Mouse (Mus musculus) naive thymus-derived CD4-positive, alpha-beta T cell, adult 2 months (primary cell): ENCODE measurements at regions not wholly inside any gene's neighbourhood (a gene's known extent, or its start where the extent isn't known, plus 50 kb on each side); places are given as distances from the start of the nearest gene placed in this dataset.

ENCODE experiments used
- DNase-seq: peaks from one replicate; pipeline ENCODE4 v3.0.0-alpha.2; 2011; ENCODE audit warnings: low read depth

- no peak for DNase-seq
These were observed 120.3 kb downstream of the Gsdmc2 start for GRCm38 (mm10) chr15:63724543-63725186.

GRCm38 (mm10) chr15:63722991-63723390, 122.0 kb downstream of the Gsdmc2 start:
- no peak for DNase-seq

GRCm38 (mm10) chr15:63721669-63722357, 123.2 kb downstream of the Gsdmc2 start:
- peak; percentile 67 for DNase-seq

DNA sequence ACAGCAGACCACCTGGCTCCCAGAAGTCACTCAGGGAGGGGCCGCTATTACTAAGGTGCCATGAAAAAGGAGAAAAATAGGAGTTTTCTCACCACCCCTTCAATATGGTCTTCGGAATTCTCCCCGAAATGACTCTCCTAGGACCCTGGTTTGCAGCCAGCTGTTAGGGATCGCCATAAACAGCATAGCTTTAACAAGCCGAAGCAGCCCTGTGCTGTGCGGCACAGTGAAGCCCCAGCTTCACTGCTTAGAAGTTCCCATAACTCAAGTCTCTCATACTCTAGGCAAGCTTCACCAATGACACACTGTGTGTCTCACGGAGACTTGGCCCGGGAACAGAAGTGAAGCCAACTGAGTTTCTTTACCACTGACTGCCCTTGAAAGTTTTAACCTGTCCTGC, 127.2 kb downstream of the Gsdmc2 start:
- DNase-seq, result no peak

GRCm38 (mm10) chr15:63713697-63714096, 131.3 kb downstream of the Gsdmc2 start:
- no peak for DNase-seq

GRCm38 (mm10) chr15:63710381-63710780, 134.6 kb downstream of the Gsdmc2 start:
- DNase-seq, result no peak

- no peak for DNase-seq
These were observed 135.6 kb downstream of the Gsdmc2 start for GRCm38 (mm10) chr15:63709270-63709933.

- DNase-seq, result no peak
These were observed 140.3 kb downstream of the Gsdmc2 start for GRCm38 (mm10) chr15:63704636-63705035.

DNA sequence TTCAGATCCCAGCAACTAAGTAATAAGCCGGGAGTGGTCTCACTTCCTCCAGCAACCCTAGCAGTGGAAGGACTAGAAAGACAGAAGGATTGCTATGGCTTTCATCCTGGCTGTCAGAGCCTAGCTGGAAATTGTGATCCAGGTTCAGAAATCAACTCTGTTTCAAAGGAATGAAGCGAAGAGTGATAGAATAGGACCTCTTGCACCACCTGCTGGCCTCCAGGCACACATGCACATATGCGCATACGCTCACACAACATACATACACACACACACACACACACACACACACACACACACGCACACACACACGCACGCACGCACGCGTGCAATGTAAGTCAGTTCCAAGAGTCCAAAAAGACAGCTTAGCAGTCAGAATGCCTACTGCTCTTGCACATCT, 147.1 kb downstream of the Gsdmc2 start:
- no peak for DNase-seq

DNA sequence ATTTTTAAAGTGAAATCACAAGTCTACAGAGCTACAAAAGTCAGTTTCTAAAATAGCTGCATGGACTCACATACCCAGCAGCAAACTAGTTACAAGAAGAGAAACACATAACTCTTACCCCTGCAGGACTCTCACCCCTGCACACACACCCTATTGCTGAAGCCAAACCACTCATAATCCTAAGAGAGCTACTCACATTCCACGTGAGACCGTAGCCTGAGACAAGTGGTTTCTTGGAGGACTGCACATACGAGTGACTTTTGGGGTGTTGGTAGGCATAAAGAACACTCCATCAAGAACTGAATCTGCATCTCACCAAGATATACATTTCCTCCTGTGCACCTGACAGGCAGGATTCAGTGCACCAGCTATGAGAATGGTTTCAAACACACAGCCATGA, 150.8 kb downstream of the Gsdmc2 start:
- DNase-seq, result no peak

DNA sequence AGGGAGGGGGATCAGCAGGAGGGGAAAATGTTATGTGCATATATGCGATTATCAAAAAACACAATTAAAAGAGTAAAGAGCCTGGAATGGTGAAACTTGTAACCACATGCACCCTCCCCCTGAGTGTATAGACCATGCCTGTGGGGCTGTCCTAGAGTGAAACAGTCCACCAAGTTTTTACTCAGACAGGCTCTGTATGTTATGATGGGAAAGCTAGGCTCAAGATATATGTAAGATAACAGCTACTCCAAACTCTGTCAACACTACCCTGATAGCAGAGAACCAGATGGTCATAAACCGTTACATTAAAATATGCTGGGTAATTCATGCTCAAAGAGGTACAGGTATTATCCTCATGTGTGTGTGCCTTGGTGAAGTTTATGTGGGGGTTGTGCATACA, 151.4 kb downstream of the Gsdmc2 start:
- DNase-seq, result no peak

DNA sequence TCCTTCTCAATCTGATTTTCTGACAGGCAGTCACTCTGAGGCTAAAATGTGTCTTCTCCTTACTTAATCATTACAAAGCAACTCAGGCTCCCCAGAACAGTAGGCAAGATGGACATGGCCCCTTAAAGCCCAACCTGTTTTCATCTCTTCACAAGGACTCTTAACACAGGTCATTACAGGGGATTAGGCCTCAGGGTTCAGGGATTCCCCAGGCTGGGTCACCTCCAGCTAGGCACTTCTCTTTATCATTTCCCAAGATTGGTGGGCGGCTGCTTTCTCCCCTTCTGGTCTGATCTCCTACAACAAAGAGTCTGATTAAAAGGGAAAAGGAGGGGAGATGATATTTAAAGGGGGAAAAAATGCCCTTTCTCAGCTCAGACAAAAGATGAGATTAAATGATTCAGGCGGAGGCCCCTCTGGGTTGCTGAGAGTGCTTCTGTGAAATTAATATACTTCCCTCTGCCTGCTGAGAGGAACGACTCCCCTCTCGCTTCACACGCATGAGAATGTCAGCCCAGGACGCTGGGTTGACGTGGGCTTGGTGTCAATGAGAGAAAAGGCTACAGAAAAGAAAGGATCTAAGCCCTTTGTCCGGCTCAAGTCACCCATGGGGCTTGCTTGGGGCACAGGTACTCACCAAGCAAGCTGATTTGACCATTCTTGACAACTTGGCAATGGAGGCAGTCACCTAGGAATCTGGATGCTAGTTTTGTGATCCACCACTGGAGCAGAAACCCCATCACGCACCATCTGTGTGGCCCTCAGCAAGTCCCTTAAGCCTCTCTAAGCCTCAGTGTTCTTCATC, 152.3 kb downstream of the Gsdmc2 start:
- DNase-seq, result no peak

GRCm38 (mm10) chr15:63689788-63690575, 155.0 kb downstream of the Gsdmc2 start:
- DNase-seq, result no peak

DNA sequence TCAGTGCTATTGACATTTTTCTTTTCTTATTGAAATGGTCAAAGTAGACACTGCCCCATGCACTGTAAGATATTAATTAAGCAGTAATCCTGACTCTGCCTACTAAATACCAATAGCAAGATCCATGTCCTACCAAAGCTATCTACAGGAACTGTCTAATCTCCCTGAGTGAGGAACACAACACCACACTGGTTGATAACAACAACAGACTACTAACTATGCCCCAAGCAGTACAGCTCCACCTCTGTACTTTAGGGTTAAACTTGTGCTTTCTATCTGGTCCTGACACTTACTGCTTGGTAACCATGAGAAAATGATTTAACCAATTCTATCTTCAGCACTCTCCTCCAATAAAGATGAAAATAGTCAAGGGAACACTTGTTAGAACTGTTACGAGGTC, 157.1 kb downstream of the Gsdmc2 start:
- no peak for DNase-seq

DNA sequence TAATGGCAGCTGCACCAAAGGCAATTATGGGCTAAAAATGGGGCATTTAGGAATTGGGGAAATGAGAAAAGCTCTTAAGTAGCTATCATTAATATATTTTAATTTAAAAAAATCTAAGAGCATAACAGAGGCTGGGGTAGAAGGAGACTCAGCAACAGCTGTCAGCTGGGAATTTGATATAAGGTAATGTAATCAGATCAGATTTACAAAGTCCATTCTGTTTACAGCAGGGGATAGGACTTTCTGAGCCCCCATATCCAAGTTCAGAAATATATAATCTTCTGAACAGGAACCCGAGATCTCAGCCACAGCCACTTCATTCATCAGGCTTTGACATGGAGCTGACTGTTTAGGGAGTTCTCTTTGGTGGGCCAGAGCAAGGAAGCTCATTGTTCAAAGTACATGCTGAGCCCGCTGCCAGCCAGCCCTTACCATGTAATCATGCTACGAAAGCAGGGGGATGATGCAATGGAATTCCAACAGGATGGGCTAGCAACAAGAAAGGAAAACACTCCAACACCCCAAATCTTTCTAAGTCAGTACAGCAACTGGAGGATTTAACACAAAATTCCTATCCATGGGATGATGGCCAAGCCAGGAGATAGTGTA, 157.9 kb downstream of the Gsdmc2 start:
- DNase-seq, result no peak

DNA sequence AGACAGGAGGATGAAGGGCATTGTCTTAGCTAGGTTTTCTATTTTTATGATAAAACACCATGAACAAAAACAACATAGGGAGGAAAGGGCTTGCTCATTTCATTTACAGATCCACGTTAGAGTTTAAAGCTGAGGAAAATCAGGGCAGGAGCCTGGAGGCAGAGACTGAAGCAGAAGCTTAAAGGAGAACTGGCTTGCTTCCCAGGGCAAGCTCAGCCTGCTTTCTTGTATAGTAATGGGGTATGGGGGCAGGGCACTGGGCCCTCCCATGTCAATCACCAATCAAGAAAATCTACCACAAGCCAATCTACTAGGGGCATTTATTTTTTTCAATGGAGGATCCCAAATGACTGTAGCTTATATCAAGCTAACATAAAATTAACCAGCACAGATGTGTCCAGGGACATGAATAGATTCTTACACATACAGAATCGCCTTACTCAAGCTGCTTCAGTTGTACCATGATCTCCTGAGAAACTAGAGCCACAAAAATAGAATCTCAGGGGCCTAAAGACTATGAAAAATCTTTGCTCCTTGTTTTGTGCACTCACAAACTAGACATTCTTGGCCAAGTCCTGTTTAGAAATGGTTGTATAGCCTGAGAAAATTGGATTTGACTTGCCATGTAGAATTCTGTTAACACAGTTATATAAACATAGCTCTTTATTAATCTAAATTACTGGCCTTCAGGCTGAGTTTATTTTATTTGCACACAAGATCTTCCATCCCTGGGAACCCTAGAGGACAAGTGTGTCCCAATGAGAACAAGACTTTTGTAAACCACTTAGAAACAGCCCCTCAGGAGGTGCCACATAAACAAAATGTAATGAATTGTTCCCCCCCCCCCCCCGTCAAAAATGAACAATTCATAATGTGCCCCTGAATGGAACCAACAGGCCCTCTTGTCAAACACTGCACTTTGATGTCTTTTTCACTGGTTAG, 164.7 kb downstream of the Gsdmc2 start:
- no peak for DNase-seq

DNA sequence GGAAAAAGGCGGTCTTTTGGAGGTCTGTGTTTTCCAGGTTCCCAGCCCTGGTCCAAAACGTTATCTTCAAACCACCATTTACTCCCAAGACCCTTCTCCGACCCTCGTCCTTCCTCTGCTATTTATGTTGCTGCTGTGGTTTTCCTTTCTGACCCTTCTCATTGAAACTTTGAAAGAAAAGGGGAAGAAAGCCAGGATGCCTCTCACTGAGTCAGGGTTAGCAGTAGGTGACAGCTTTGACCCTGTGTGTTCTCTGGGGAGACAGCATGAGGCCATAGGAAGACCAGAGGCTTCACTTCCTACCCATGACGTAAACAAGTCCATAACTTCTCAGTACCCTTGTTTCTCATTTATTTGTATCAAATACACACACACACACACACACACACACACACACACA, 166.1 kb downstream of the Gsdmc2 start:
- DNase-seq, result no peak

DNA sequence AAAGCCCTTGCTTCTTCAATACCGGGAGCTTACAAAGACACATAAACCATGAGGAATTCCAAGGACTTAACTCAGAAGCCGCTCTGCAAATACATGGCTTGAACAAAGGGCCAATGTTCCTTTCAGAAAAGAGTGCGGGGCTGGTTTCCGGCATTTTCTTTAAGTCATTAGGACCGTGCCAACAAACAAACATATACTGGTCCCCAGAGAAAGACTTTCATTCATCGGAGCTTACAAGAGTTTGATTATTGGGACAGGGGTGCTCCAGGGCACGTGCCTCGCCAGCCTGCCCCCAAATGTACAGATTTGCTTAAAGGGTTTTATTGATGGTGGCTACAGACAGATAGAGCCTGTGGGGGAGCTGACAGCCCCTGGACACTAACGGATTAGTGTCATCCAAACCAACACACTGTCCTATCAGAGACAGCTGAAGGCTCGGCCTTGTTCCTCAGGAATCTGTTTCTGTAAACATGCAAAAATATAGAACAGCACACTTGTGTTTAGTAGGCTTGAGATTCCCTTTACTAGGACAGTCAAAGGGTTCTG, 169.4 kb downstream of the Gsdmc2 start:
- no peak for DNase-seq

GRCm38 (mm10) chr15:63674404-63674803, 170.6 kb downstream of the Gsdmc2 start:
- DNase-seq, result no peak

GRCm38 (mm10) chr15:63671081-63671480, 173.9 kb downstream of the Gsdmc2 start:
- DNase-seq, result no peak
